Mouse (Mus musculus): ENCODE results near the gene Brinp2. TPM values are rescaled to one million over a fixed set of nuclear protein-coding genes. Genes with fewer than 3 reads are reported as not detected.

Brinp2 gene
- total and polyA plus RNA-seq, 3 experiments, result 0.03 TPM; not detected in 2

DNA sequence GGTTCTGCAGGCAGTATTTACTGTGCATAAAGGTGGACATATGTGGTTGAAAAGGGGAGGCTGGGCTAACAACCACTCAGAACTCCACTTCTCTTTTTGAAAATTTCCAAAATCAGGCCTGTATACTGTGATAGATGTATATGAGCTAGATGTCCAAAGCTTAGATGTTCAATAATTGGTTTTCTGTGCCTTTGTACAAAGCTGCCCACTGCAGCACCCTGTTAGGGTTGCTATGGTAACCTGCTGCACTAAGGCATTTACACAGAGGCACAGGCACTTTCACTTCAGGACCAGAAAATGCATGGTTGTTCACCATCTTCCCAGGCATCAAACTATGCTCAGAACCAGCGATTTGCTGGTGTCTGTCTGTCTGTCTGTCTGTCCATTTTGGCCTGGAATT is 8.3 kb upstream of the Brinp2 start:
- no peaks in the 10 kb centered on the region for H3K36me3 ChIP-seq (ENCODE audit: control insufficient read depth in 1 of 2, insufficient read depth in 2 of 2, low read length in 2 of 2)
- no peak overlapping the region for H3K9ac ChIP-seq (ENCODE audit: control insufficient read depth, low read depth, low read length, poor library complexity, severe bottlenecking)
- H3K27ac ChIP-seq (ENCODE audit: control insufficient read depth, low read depth, low read length), result no peak overlapping the region
- no peaks in the 10 kb centered on the region for H3K79me2 ChIP-seq (ENCODE audit: control insufficient read depth, insufficient read depth, low read length, poor library complexity)
- H3K4me1 ChIP-seq (ENCODE audit: control insufficient read depth in 1 of 2, insufficient read depth in 2 of 2, low read length in 2 of 2), result no peaks in the 10 kb centered on the region
- TF ChIP-seq SIN3A (IDR thresholded peaks at IDR 0.05; ENCODE audit: low read length), result no peak
- no peak for TF ChIP-seq JUND (IDR thresholded peaks at IDR 0.05; ENCODE audit: low read depth, low read length)
- no peak for TF ChIP-seq TAL1 (IDR thresholded peaks at IDR 0.05; ENCODE audit: low read length)
- no peak for TF ChIP-seq E2F4 (IDR thresholded peaks at IDR 0.05; ENCODE audit: borderline replicate concordance, low read depth, low read length)
- no peak for TF ChIP-seq MAX (IDR thresholded peaks at IDR 0.05; ENCODE audit: low read length)
- TF ChIP-seq MYC (IDR thresholded peaks at IDR 0.05; ENCODE audit: low read depth, low read length), result no peak
- no peak for TF ChIP-seq SMC3 (IDR thresholded peaks at IDR 0.05; ENCODE audit: low read depth, low read length)
- no peak for TF ChIP-seq GATA1 (IDR thresholded peaks at IDR 0.05; ENCODE audit: low read depth, low read length)
- TF ChIP-seq POLR2AphosphoS2 (IDR thresholded peaks at IDR 0.05; ENCODE audit: low read length), result no peak
- TF ChIP-seq MAZ (IDR thresholded peaks at IDR 0.05; ENCODE audit: low read depth, low read length), result no peak
- TF ChIP-seq ZC3H11A (IDR thresholded peaks at IDR 0.05; ENCODE audit: low read depth, low read length), result no peak
- no peak for TF ChIP-seq MYB (IDR thresholded peaks at IDR 0.05; ENCODE audit: low read depth, low read length)
- no peak for TF ChIP-seq CTCF (IDR thresholded peaks at IDR 0.05 in 2 of 3, conservative IDR thresholded peaks at IDR 0.05 in 1 of 3; ENCODE audit: control insufficient read depth in 1 of 3, insufficient read depth in 1 of 3, low read depth in 2 of 3, low read length in 3 of 3, poor library complexity in 1 of 3, severe bottlenecking in 1 of 3)
- no peak overlapping the region for H3K4me3 ChIP-seq (ENCODE audit: control insufficient read depth in 1 of 2, insufficient read depth in 1 of 2, low read depth in 2 of 2, low read length in 2 of 2)
- no peaks in the 10 kb centered on the region for H3K9me3 ChIP-seq (replicated peaks; ENCODE audit: insufficient read depth, low read length)
- H3K27me3 ChIP-seq (ENCODE audit: control insufficient read depth in 1 of 2, insufficient read depth in 2 of 2, low read length in 2 of 2), result no peaks in the 10 kb centered on the region
- no peak for DNase-seq (ENCODE audit: low read depth, low spot score)

DNA sequence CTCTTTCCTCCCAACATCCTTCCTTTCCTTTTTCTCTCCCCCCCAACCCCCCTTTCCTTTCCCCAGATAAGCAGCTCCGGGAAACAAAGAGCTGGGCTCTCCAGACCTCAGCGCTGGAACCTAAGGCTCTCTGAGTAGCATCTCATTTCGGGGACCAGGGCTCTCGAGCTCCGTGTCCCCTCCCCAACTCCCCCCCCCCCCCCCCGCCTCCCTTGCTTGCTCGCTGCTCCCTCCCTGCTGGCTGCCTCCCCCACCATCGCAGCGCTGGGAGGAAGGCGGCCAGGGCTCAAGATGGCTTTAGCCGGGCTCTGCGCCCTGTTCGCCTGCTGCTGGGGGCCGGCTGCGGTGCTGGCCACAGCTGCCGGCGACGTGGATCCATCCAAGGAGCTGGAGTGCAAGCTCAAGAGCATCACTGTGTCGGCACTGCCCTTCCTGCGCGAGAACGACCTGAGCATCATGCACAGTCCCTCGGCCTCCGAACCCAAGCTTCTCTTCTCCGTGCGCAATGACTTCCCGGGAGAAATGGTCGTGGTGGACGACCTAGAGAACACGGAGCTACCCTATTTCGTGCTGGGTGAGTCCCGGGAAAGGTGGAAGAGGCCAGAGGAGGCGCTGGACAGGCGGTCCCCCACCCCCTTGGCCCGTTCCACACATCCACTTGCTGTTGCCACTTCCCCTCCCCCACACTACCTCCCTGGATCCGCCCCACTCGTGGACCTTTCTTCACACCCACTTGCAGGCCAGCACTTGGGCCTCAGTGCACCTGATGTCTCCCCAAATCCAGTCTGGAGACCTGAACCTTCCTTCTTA is 6.4 kb upstream of the Brinp2 start:
- H3K27me3 ChIP-seq (ENCODE audit: control insufficient read depth in 1 of 2, insufficient read depth in 2 of 2, low read length in 2 of 2), result no peaks in the 10 kb centered on the region
- H3K4me3 ChIP-seq (ENCODE audit: control insufficient read depth in 1 of 2, insufficient read depth in 1 of 2, low read depth in 2 of 2, low read length in 2 of 2), result no peak overlapping the region
- H3K9ac ChIP-seq (ENCODE audit: control insufficient read depth, low read depth, low read length, poor library complexity, severe bottlenecking), result no peak overlapping the region
- no peak overlapping the region for H3K27ac ChIP-seq (ENCODE audit: control insufficient read depth, low read depth, low read length)
- DNase-seq (ENCODE audit: low read depth, low spot score), result no peak
- no peaks in the 10 kb centered on the region for H3K9me3 ChIP-seq (replicated peaks; ENCODE audit: insufficient read depth, low read length)
- H3K36me3 ChIP-seq (ENCODE audit: control insufficient read depth in 1 of 2, insufficient read depth in 2 of 2, low read length in 2 of 2), result no peaks in the 10 kb centered on the region
- TF ChIP-seq EP300 (IDR thresholded peaks at IDR 0.05; ENCODE audit: low read depth in 1 of 2, low read length in 2 of 2), result no peak
- no peak for TF ChIP-seq MYC (IDR thresholded peaks at IDR 0.05; ENCODE audit: low read depth, low read length)
- TF ChIP-seq KAT2A (conservative IDR thresholded peaks at IDR 0.05; ENCODE audit: low read depth, low read length), result no peak
- TF ChIP-seq MAFK (IDR thresholded peaks at IDR 0.05; ENCODE audit: borderline replicate concordance, low read depth, low read length), result no peak
- TF ChIP-seq SMC3 (IDR thresholded peaks at IDR 0.05; ENCODE audit: low read depth, low read length), result no peak
- TF ChIP-seq HCFC1 (IDR thresholded peaks at IDR 0.05; ENCODE audit: low read depth, low read length), result no peak
- TF ChIP-seq TBP (IDR thresholded peaks at IDR 0.05; ENCODE audit: low read depth, low read length), result no peak
- no peaks in the 10 kb centered on the region for H3K4me1 ChIP-seq (ENCODE audit: control insufficient read depth in 1 of 2, insufficient read depth in 2 of 2, low read length in 2 of 2)
- H3K79me2 ChIP-seq (ENCODE audit: control insufficient read depth, insufficient read depth, low read length, poor library complexity), result no peaks in the 10 kb centered on the region
